Mouse (Mus musculus) limb, embryonic 14.5 days (tissue): ENCODE measurements around the gene Idi2. TPM values are rescaled to one million over a fixed set of nuclear protein-coding genes. Genes with fewer than 3 reads are reported as not detected.
"Not testable (repeated sequence)": the region's sequence is repeated elsewhere in the genome, so short reads cannot be mapped to it uniquely, and the experiment has no call there.

Experiments used
- ATAC-seq: fragments of 200-750 bp; cut with Nextera tagmentation; 2 replicates; pipeline ENCODE4 v1.8.0; 2017; ENCODE audit warnings: low read depth, moderate number of reproducible peaks, moderate TSS enrichment; ENCODE audit not compliant: low FRiP score
- DNase-seq: peaks from one replicate; pipeline ENCODE4 v3.0.0-alpha.2; 2015; ENCODE audit warnings: low spot score
- H3K27ac ChIP-seq: fragments of 300-500 bp; sonication (generic); replicated peaks from 2 replicates; pipeline ENCODE4 v1.5.1; 2014; ENCODE audit warnings: low read depth, mild to moderate bottlenecking, low read length, moderate library complexity, mixed read lengths
- H3K27me3 ChIP-seq: fragments of 300-500 bp; sonication (generic); 2 replicates; pipeline ENCODE4 v1.6.1; 2014; ENCODE audit warnings: low read length, mixed read lengths; ENCODE audit not compliant: control insufficient read depth, insufficient read depth
- H3K36me3 ChIP-seq: fragments of 300-500 bp; sonication (generic); 2 replicates; pipeline ENCODE4 v1.6.1; 2014; ENCODE audit warnings: mild to moderate bottlenecking, low read length, moderate library complexity, mixed read lengths; ENCODE audit not compliant: control insufficient read depth, insufficient read depth
- H3K4me1 ChIP-seq: fragments of 300-500 bp; sonication (generic); 2 replicates; pipeline ENCODE4 v1.6.1; 2014; ENCODE audit warnings: antibody characterized with exemption, low read length, mixed read lengths; ENCODE audit not compliant: control insufficient read depth, insufficient read depth
- H3K4me2 ChIP-seq: fragments of 300-500 bp; sonication (generic); replicated peaks from 2 replicates; pipeline ENCODE4 v1.6.1; 2014; ENCODE audit warnings: low read depth, mild to moderate bottlenecking, low read length, moderate library complexity; ENCODE audit not compliant: severe bottlenecking
- H3K4me3 ChIP-seq: fragments of 300-500 bp; sonication (generic); replicated peaks from 2 replicates; pipeline ENCODE4 v1.5.1; 2014; ENCODE audit warnings: low read length
- H3K9ac ChIP-seq: fragments of 300-500 bp; sonication (generic); 2 replicates; pipeline ENCODE4 v1.6.1; 2014; ENCODE audit warnings: mild to moderate bottlenecking, low read depth, low read length, moderate library complexity; ENCODE audit not compliant: severe bottlenecking
- H3K9me3 ChIP-seq: fragments of 300-500 bp; sonication (generic); 2 replicates; pipeline ENCODE4 v1.6.1; 2016; ENCODE audit warnings: low read length; ENCODE audit not compliant: control insufficient read depth
- WGBS: fragments of 180-500 bp; shearing (Covaris S2); extraction: QIAGEN DNeasy Blood & Tissue Kit; methylation state at CpG from one replicate; pipeline ENCODE4 v1.1.7; 2014; 5-methylcytosine and 5-hydroxymethylcytosine counted together
- polyA plus RNA-seq, 2 experiments: library from polyadenylated mRNA; depleted of rRNA in 1 of 2; stranded (reverse) in 1 of 2; unstranded in 1 of 2; fragments of >200 nt; fragmentation: Nextera tagmentation in 1 of 2; extraction: Ambion mirVana in 1 of 2; gene quantifications; 2 replicates each; pipeline versions ENCODE4 v1.2.1 to v1.2.3; 2012 to 2014

Idi2 gene
- polyA plus RNA-seq, 2 experiments = 0.04 TPM; not detected in 1

- H3K4me1 ChIP-seq, H3K4me3 ChIP-seq, H3K36me3 ChIP-seq, H3K4me2 ChIP-seq, DNase-seq, ATAC-seq, H3K9ac ChIP-seq, H3K9me3 ChIP-seq, H3K27me3 ChIP-seq, H3K27ac ChIP-seq: not testable (repeated sequence)
These were observed 4.5 kb upstream of the Idi2 start, which contains the start of gene Gm9745 for GRCm38 (mm10) chr13:8948131-8948530. Gene Gm9745 (minus strand): TSS chr13:8948231.

- not testable (repeated sequence) for H3K27ac ChIP-seq, H3K9ac ChIP-seq, H3K4me2 ChIP-seq, H3K4me3 ChIP-seq, ATAC-seq, H3K36me3 ChIP-seq, H3K4me1 ChIP-seq, H3K9me3 ChIP-seq, H3K27me3 ChIP-seq, DNase-seq
- 88% methylated on average over 1 of the region's 2 CpGs for WGBS
These were observed 2.5 kb downstream of the Idi2 start for GRCm38 (mm10) chr13:8955127-8955526.

GRCm38 (mm10) chr13:8956873-8957272, 4.2 kb downstream of the Idi2 start:
- not testable (repeated sequence) for H3K9ac ChIP-seq, H3K36me3 ChIP-seq, H3K9me3 ChIP-seq, DNase-seq, H3K27ac ChIP-seq, H3K4me1 ChIP-seq, H3K4me3 ChIP-seq, H3K27me3 ChIP-seq, ATAC-seq, H3K4me2 ChIP-seq
- no CpG with 5 or more reads among the region's 5 CpGs for WGBS

- WGBS = no CpG with 5 or more reads among the region's 5 CpGs
- H3K36me3 ChIP-seq, H3K27ac ChIP-seq, H3K4me3 ChIP-seq, DNase-seq, H3K4me1 ChIP-seq, H3K4me2 ChIP-seq, H3K9ac ChIP-seq, ATAC-seq, H3K9me3 ChIP-seq, H3K27me3 ChIP-seq: not testable (repeated sequence)
These were observed 6.4 kb downstream of the Idi2 start for GRCm38 (mm10) chr13:8959058-8959457.

- DNase-seq (peak; percentile 2), ATAC-seq (peak; percentile 44; the same call in 1 of the 2 replicates)
- not testable (repeated sequence) for H3K4me3 ChIP-seq, H3K36me3 ChIP-seq, H3K4me1 ChIP-seq, H3K4me2 ChIP-seq, H3K27ac ChIP-seq, H3K27me3 ChIP-seq, H3K9me3 ChIP-seq, H3K9ac ChIP-seq
- WGBS = 87% methylated on average over 5 of the region's 6 CpGs
These were observed 6.9 kb downstream of the Idi2 start for GRCm38 (mm10) chr13:8959554-8959953.

GRCm38 (mm10) chr13:8961128-8961888, 8.6 kb downstream of the Idi2 start:
- not testable (repeated sequence) for ATAC-seq

GRCm38 (mm10) chr13:8962266-8962665, 9.6 kb downstream of the Idi2 start:
- DNase-seq = peak; percentile 1
- WGBS = 33% methylated on average over 5 of the region's 5 CpGs
- H3K36me3 ChIP-seq, H3K9ac ChIP-seq, H3K9me3 ChIP-seq, H3K4me3 ChIP-seq, H3K4me2 ChIP-seq, ATAC-seq, H3K27me3 ChIP-seq, H3K4me1 ChIP-seq, H3K27ac ChIP-seq: not testable (repeated sequence)

More at GRCm38 (mm10) chr13:8961128-8961888, 8.6 kb downstream of the Idi2 start:
- not testable (repeated sequence) for H3K9ac ChIP-seq, H3K27ac ChIP-seq, H3K4me1 ChIP-seq, H3K9me3 ChIP-seq, H3K4me3 ChIP-seq, H3K27me3 ChIP-seq, H3K36me3 ChIP-seq, H3K4me2 ChIP-seq
- 53% methylated on average over 2 of the region's 3 CpGs for WGBS
- peak; percentile 1 for DNase-seq
